Mouse (Mus musculus) forebrain, postnatal 0 days (tissue): ENCODE measurements around the gene Gm21861. TPM values are rescaled to one million over a fixed set of nuclear protein-coding genes. Genes with fewer than 3 reads are reported as not detected.
"Not testable (repeated sequence)": the region's sequence is repeated elsewhere in the genome, so short reads cannot be mapped to it uniquely, and the experiment has no call there.

Source experiments
- ATAC-seq: fragments of 200-750 bp; cut with Nextera tagmentation; 2 replicates; pipeline ENCODE4 v1.8.0; 2017; ENCODE audit warnings: mild to moderate bottlenecking, moderate library complexity
- DNase-seq: peaks from one replicate; pipeline ENCODE4 v3.0.0-alpha.2; 2015
- H3K27ac ChIP-seq: fragments of 300-500 bp; sonication (generic); 2 replicates; pipeline ENCODE4 v1.5.1; 2014; ENCODE audit warnings: low read depth, mild to moderate bottlenecking, antibody characterized with exemption, low read length, moderate library complexity, mixed read lengths
- H3K27me3 ChIP-seq: fragments of 300-500 bp; sonication (generic); 2 replicates; pipeline ENCODE4 v1.6.1; 2014; ENCODE audit warnings: mild to moderate bottlenecking, low read length, mixed read lengths; ENCODE audit not compliant: insufficient read depth
- H3K36me3 ChIP-seq: fragments of 300-500 bp; sonication (generic); 2 replicates; pipeline ENCODE4 v1.6.1; 2014; ENCODE audit warnings: mild to moderate bottlenecking, moderate library complexity; ENCODE audit not compliant: insufficient read depth
- H3K4me1 ChIP-seq: fragments of 300-500 bp; sonication (generic); 2 replicates; pipeline ENCODE4 v1.6.1; 2014; ENCODE audit warnings: antibody characterized with exemption; ENCODE audit not compliant: insufficient read depth
- H3K4me2 ChIP-seq: fragments of 300-500 bp; sonication (generic); 2 replicates; pipeline ENCODE4 v1.6.1; 2014; ENCODE audit warnings: low read depth, mild to moderate bottlenecking, moderate library complexity
- H3K4me3 ChIP-seq: fragments of 300-500 bp; sonication (generic); 2 replicates; pipeline ENCODE4 v1.5.1; 2014; ENCODE audit warnings: low read depth, low read length, mixed read lengths
- H3K9ac ChIP-seq: fragments of 300-500 bp; sonication (generic); 2 replicates; pipeline ENCODE4 v1.6.1; 2014; ENCODE audit warnings: mild to moderate bottlenecking
- H3K9me3 ChIP-seq: fragments of 300-500 bp; sonication (generic); 2 replicates; pipeline ENCODE4 v1.6.1; 2016; ENCODE audit warnings: low read length
- WGBS: fragments of 180-500 bp; shearing (Covaris S2); extraction: QIAGEN DNeasy Blood & Tissue Kit; methylation state at CpG from one replicate; pipeline ENCODE4 v1.1.7; 2014; 5-methylcytosine and 5-hydroxymethylcytosine counted together
- polyA plus RNA-seq: library from polyadenylated mRNA; unstranded; fragments of >200 nt; fragmentation: Nextera tagmentation; extraction: Ambion mirVana; gene quantifications from 2 replicates; pipeline ENCODE4 v1.2.1, GENCODE M21; 2015
- total RNA-seq: library from RNA; depleted of rRNA; stranded (reverse); fragments of >200 nt; gene quantifications from 2 replicates; pipeline ENCODE4 v1.2.3, GENCODE M21; 2014; rRNA removed

The Gm21861 gene
- not detected in 2 replicates for total RNA-seq
- not detected in 2 replicates for polyA plus RNA-seq

DNA sequence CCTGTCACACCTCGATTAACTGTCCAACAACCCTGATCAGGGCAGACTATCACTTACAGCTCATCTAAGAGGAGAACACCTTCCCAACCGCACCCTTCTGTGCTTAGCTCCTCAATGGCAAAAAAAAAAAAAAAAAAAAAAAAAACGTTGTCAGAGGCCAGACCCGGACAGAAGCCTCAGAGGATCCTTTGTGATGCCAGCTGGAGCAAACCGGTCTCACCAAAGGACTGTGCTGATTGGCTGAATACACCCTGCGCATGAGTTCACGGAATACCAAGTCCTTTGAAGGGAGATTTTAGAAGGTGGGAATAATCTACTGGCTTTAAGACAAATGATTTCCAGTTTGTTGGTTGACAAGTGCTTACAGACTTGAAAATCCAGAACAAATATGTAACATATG lies at the start of gene Gm21861:
Gene Gm21861, minus strand, starts transcription at position 101 of the 400 bp plus-strand sequence.
- not testable (repeated sequence) for DNase-seq, H3K9me3 ChIP-seq, H3K4me3 ChIP-seq, H3K27me3 ChIP-seq, H3K4me1 ChIP-seq, H3K27ac ChIP-seq, ATAC-seq, H3K36me3 ChIP-seq, H3K4me2 ChIP-seq, H3K9ac ChIP-seq
- WGBS, result no CpG with 5 or more reads among the region's 7 CpGs
